ENCODE assay signal across 13 mouse cellular contexts in the genomic region with DNA sequence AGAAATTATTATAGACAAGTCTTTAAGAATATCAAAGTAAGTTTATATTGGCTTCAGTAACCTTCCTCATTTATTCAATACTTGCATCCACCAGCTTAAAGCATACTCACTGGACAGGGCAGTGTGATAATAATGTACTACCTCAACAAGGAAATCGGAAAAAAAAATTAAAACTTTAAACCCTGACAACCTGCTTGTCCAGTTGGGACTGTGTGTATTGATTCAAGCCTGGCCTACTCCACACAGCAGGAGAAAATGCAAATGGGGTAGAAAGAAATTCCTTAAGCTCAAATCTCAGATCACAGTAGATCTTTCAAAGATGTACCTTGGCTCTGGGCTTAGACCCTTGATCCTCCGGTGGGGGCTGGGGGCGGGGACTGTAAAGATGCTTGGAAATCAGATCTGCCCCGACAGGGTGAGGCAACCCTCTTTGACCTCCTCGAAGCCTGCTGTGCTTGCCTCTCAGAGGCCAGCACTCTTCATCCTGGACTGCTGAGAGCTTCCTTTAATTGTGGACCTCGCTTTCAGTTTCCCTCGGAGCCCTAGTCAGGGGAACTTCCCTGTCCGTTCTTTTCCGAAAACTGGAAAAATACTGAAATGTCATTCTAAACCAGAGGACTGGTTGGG. TPM values are rescaled to one million over a fixed set of nuclear protein-coding genes. Genes with fewer than 3 reads are reported as not detected.
DNase-seq lines count a peak whose midpoint lies in the region; ATAC-seq and TF ChIP-seq lines count a peak whose summit lies in the region.
"Had no signal": no experiment of that assay in that cellular context is flagged by ENCODE, and none has a peak within 500 bp of the region (broad histone marks: within the 10 kb centered on the region; RNA-seq: fewer than 3 reads in every experiment).

No protein-coding gene starts in this region.

- H3K36me3 ChIP-seq in lung, embryonic 14.5 days (ENCODE audit: insufficient read depth), result no peaks in the 10 kb centered on the region
- no peaks in the 10 kb centered on the region for H3K36me3 ChIP-seq in intestine, embryonic 16.5 days (ENCODE audit: control insufficient read depth, insufficient read depth, low read length)
- no peaks in the 10 kb centered on the region for H3K36me3 ChIP-seq in stomach, embryonic 15.5 days

- H3K9me3 ChIP-seq in lung, embryonic 14.5 days (ENCODE audit: low read depth, low read length), result no peaks in the 10 kb centered on the region
- no peaks in the 10 kb centered on the region for H3K9me3 ChIP-seq in intestine, embryonic 16.5 days (ENCODE audit: control insufficient read depth, low read length)
- H3K9me3 ChIP-seq in stomach, embryonic 15.5 days, result no peaks in the 10 kb centered on the region

- H3K27ac ChIP-seq in gastrocnemius, adult 2 months, result peak overlapping the region; percentile 77
- H3K27ac ChIP-seq in lung, embryonic 14.5 days (ENCODE audit: low read depth), result peak overlapping the region; percentile 30; the same call in 1 of the 2 replicates
- H3K27ac ChIP-seq in intestine, embryonic 16.5 days (ENCODE audit: low read length), result no peak overlapping the region
- H3K27ac ChIP-seq in stomach, embryonic 15.5 days, result peak overlapping the region; percentile 77

- no peak overlapping the region for H3K9ac ChIP-seq in lung, embryonic 14.5 days
- H3K9ac ChIP-seq in intestine, embryonic 16.5 days (ENCODE audit: low read depth, low read length), result no peak overlapping the region
- no peak overlapping the region for H3K9ac ChIP-seq in stomach, embryonic 15.5 days

- intact Hi-C loops in gastrocnemius, adult 2 months (cut with DNase I), result no loop called here
- intact Hi-C loops in gastrocnemius, postnatal 14 days (cut with DNase I; ENCODE audit: low total_unique reads), result no loop called here

- WGBS in lung, embryonic 14.5 days, result 25% methylated on average over 9 of the region's 9 CpGs
- WGBS in intestine, embryonic 16.5 days, result 25% methylated on average over 9 of the region's 9 CpGs
- 25% methylated on average over 9 of the region's 9 CpGs for WGBS in stomach, embryonic 15.5 days

- TF ChIP-seq CTCF in gastrocnemius, adult 2 months (IDR thresholded peaks at IDR 0.05), result no peak
- TF ChIP-seq CTCF in lung, embryonic 14.5 days (IDR thresholded peaks at IDR 0.05; ENCODE audit: low read depth), result no peak

- DNase-seq in gastrocnemius, adult 2 months, result peak; percentile 25
- no peak for DNase-seq in gastrocnemius, postnatal 4 days (ENCODE audit: low spot score in 2 of 2)
- DNase-seq in lung, embryonic 14.5 days, result peak; percentile 32
- DNase-seq in lung, postnatal 25 days (ENCODE audit: low spot score), result no peak
- no peak for DNase-seq in gastrocnemius, postnatal 14 days
- DNase-seq: adrenal gland, postnatal 10 days; cerebellum, adult 18-20 months; gastrocnemius, postnatal 10 days; thymus, postnatal 14 days had no signal

- H3K4me1 ChIP-seq in lung, embryonic 14.5 days (ENCODE audit: insufficient read depth), result 0 out of 2 replicates have a peak, but pooled peaks cover 3% of the 10 kb centered on the region
- H3K4me1 ChIP-seq in intestine, embryonic 16.5 days (ENCODE audit: control insufficient read depth, insufficient read depth, low read length), result no peaks in the 10 kb centered on the region
- H3K4me1 ChIP-seq in stomach, embryonic 15.5 days, result peaks cover 5% of the 10 kb centered on the region

- no peaks in the 10 kb centered on the region for H3K27me3 ChIP-seq in lung, embryonic 14.5 days (ENCODE audit: insufficient read depth, low read length)
- H3K27me3 ChIP-seq in intestine, embryonic 16.5 days (replicated peaks; ENCODE audit: control insufficient read depth, insufficient read depth, low read length), result no peaks in the 10 kb centered on the region
- no peaks in the 10 kb centered on the region for H3K27me3 ChIP-seq in stomach, embryonic 15.5 days (replicated peaks)

- 0 out of 2 replicates have a peak overlapping the region, but pooled peaks have one; percentile 1 for H3K4me2 ChIP-seq in lung, embryonic 14.5 days
- H3K4me2 ChIP-seq in intestine, embryonic 16.5 days (ENCODE audit: low read depth, low read length), result no peak overlapping the region
- H3K4me2 ChIP-seq in stomach, embryonic 15.5 days, result peak overlapping the region; percentile 37

- peak overlapping the region; percentile 44 for H3K4me3 ChIP-seq in gastrocnemius, adult 2 months
- H3K4me3 ChIP-seq in lung, embryonic 14.5 days (ENCODE audit: low read depth, low read length), result no peak overlapping the region
- no peak overlapping the region for H3K4me3 ChIP-seq in intestine, embryonic 16.5 days (ENCODE audit: low read length)
- 0 out of 2 replicates have a peak overlapping the region, but pooled peaks have one; percentile 2 for H3K4me3 ChIP-seq in stomach, embryonic 15.5 days (replicated peaks)

- peak; percentile 38; the same call in 1 of the 2 replicates for ATAC-seq in lung, embryonic 14.5 days (ENCODE audit: insufficient read depth)
- ATAC-seq in intestine, embryonic 16.5 days, result peak; percentile 44; the same call in 1 of the 2 replicates
- peak; percentile 68 for ATAC-seq in stomach, embryonic 15.5 days (ENCODE audit: insufficient read depth, low FRiP score, low read depth)
- ATAC-seq in frontal cortex, adult (ENCODE audit: low TSS enrichment), result no peak

RNA-seq across cellular contexts. Expression of gene Mecom, which starts 49.5 kb away (rescaled TPM):
- total RNA-seq in gastrocnemius, adult 2 months (2021), result 1 to 10 TPM; 5.8 to 6.9 TPM
- 10 to 100 TPM; 15.6 to 18.0 TPM for total RNA-seq in gastrocnemius, postnatal 4 days (2021)
- 74.0 and 77.5 TPM in 2 replicates for polyA plus RNA-seq in lung, embryonic 14.5 days (2014; fragmentation: Nextera tagmentation; extraction: Ambion mirVana)
- polyA plus RNA-seq in intestine, embryonic 16.5 days (2015; fragmentation: Nextera tagmentation; extraction: Ambion mirVana), result 10.2 and 11.5 TPM in 2 replicates
- polyA plus RNA-seq in stomach, embryonic 15.5 days (2015; fragmentation: Nextera tagmentation; extraction: Ambion mirVana), result 46.4 and 53.0 TPM in 2 replicates
- total RNA-seq in gastrocnemius, postnatal 14 days (2021), result 10 to 100 TPM in 1 of 2 experiments, 1 to 10 TPM in 1; 9.8 to 12.2 TPM
- total RNA-seq: neutrophil, adult 5-6 weeks had no signal

Comparison
In these comparisons a context has a peak if more than half of its experiments do, and no peak if none do; other contexts are left out.
1. DNase-seq: peak in gastrocnemius, adult 2 months (single experiment) and lung, embryonic 14.5 days (single experiment); none in gastrocnemius, postnatal 4 days (0 of 2), lung, postnatal 25 days (single experiment) and gastrocnemius, postnatal 14 days (single experiment).
2. H3K4me3 ChIP-seq: peak in gastrocnemius, adult 2 months (single experiment) and stomach, embryonic 15.5 days (single experiment); none in lung, embryonic 14.5 days (single experiment) and intestine, embryonic 16.5 days (single experiment).